Mouse (Mus musculus) neural tube, embryonic 14.5 days (tissue): ENCODE measurements around the gene Bbs5. TPM values are rescaled to one million over a fixed set of nuclear protein-coding genes. Genes with fewer than 3 reads are reported as not detected.
"Not testable (repeated sequence)": the region's sequence is repeated elsewhere in the genome, so short reads cannot be mapped to it uniquely, and the experiment has no call there.

Source experiments
- ATAC-seq: fragments of 200-750 bp; cut with Nextera tagmentation; 2 replicates; pipeline ENCODE4 v1.8.0; 2017; ENCODE audit warnings: low read depth, mild to moderate bottlenecking, moderate TSS enrichment, moderate library complexity
- H3K27ac ChIP-seq: fragments of 300-500 bp; sonication (generic); 2 replicates; pipeline ENCODE4 v1.5.1; 2014; ENCODE audit warnings: low read depth, mild to moderate bottlenecking, control low read depth, low read length, moderate library complexity, mixed read lengths
- H3K27me3 ChIP-seq: fragments of 300-500 bp; sonication (generic); 2 replicates; pipeline ENCODE4 v1.6.1; 2014; ENCODE audit warnings: low read length; ENCODE audit not compliant: control insufficient read depth, insufficient read depth
- H3K36me3 ChIP-seq: fragments of 300-500 bp; sonication (generic); 2 replicates; pipeline ENCODE4 v1.6.1; 2014; ENCODE audit warnings: low read length, mixed read lengths; ENCODE audit not compliant: control insufficient read depth, insufficient read depth
- H3K4me1 ChIP-seq: fragments of 300-500 bp; sonication (generic); 2 replicates; pipeline ENCODE4 v1.6.1; 2014; ENCODE audit warnings: low read length; ENCODE audit not compliant: control insufficient read depth, insufficient read depth
- H3K4me2 ChIP-seq: fragments of 300-500 bp; sonication (generic); 2 replicates; pipeline ENCODE4 v1.6.1; 2014; ENCODE audit warnings: mild to moderate bottlenecking, low read depth, low read length, control low read depth
- H3K4me3 ChIP-seq: fragments of 300-500 bp; sonication (generic); 2 replicates; pipeline ENCODE4 v1.5.1; 2014; ENCODE audit warnings: low read depth, low read length, control low read depth, mixed read lengths
- H3K9ac ChIP-seq: fragments of 300-500 bp; sonication (generic); replicated peaks from 2 replicates; pipeline ENCODE4 v1.6.1; 2014; ENCODE audit warnings: low read depth, mild to moderate bottlenecking, control low read depth, low read length, mixed read lengths
- H3K9me3 ChIP-seq: fragments of 300-500 bp; sonication (generic); 2 replicates; pipeline ENCODE4 v1.6.1; 2016; ENCODE audit warnings: low read length; ENCODE audit not compliant: control insufficient read depth
- WGBS: fragments of 180-500 bp; shearing (Covaris S2); extraction: QIAGEN DNeasy Blood & Tissue Kit; methylation state at CpG from one replicate; pipeline ENCODE4 v1.1.7; 2014; 5-methylcytosine and 5-hydroxymethylcytosine counted together
- polyA plus RNA-seq: library from polyadenylated mRNA; unstranded; fragments of >200 nt; fragmentation: Nextera tagmentation; extraction: Ambion mirVana; gene quantifications from 2 replicates; pipeline ENCODE4 v1.2.1, GENCODE M21; 2014

Bbs5 gene
- polyA plus RNA-seq, 1 experiment from 2014 or later: 31.9 TPM

DNA sequence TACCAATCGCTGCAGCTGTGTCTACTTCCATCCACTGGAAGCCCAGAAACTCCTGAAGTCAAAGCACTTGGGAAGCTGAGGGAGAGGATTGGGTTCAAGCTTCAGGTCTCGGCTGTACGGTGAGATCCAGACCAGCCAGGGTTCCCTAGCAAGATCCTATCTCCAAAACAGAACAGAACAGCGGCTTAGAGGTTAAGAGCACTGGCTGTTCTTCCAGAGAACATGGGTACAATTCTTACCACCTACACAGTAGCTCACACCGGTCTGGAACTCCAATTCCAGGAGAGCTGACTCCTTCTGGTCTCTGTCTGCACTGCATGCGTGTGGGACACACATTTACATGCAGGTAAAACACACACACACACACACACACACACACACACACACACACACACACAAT is 17.1 kb upstream of the Bbs5 start:
- Histone ChIP-seq H3K4me2 (no peak overlapping the region), H3K27me3 (no peaks in the 10 kb centered on the region), H3K27ac (no peak overlapping the region), H3K9ac (no peak overlapping the region), H3K9me3 (no peaks in the 10 kb centered on the region), H3K36me3 (no peaks in the 10 kb centered on the region), H3K4me3 (no peak overlapping the region), H3K4me1 (no peaks in the 10 kb centered on the region)
- 92% methylated on average over 6 of the region's 6 CpGs for WGBS
- ATAC-seq: no peak

DNA sequence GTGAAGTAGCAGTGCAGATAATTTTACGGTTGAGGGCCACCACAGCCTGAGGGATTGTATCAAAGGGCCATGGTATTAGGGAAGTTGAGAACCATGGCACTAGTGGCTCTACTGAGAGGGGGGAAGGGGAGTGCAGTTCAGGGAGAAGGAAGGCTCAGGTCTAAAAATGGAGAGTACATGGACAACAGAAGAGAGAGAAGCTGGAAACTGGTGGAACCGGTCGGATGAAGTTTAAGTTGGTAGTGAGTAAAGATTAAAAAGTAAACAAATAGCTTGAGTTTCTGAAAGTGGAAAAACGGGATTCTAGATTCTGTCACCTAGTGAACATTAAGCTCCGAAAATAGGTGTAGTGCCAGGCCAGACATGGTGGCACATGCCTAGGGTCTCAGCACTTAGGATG is 16.2 kb upstream of the Bbs5 start:
- Histone ChIP-seq H3K9ac (no peak overlapping the region), H3K27ac (no peak overlapping the region), H3K27me3 (no peaks in the 10 kb centered on the region), H3K4me2 (no peak overlapping the region), H3K36me3 (no peaks in the 10 kb centered on the region), H3K4me1 (no peaks in the 10 kb centered on the region), H3K4me3 (no peak overlapping the region), H3K9me3 (no peaks in the 10 kb centered on the region)
- 98% methylated on average over 5 of the region's 5 CpGs for WGBS
- ATAC-seq: no peak

DNA sequence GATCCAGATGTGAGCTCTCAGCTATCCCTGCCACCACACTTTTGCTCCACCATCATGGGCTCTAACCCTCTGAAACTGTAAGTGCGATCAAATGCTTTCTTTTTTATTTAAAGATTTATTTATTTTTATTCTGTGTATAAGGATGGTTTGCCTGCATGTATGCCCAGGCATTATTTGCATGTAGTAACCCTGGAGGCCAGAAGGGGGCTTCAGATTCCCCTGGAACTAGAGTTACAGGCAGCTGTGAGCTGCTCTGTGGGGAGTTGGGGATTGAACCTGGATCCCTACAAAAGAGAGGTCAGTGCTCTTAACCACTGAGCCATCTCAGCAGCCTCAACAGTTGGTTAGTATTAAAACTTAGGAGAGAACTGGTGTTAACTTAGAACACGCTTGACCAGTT is 15.5 kb upstream of the Bbs5 start:
- 91% methylated on average over 2 of the region's 2 CpGs for WGBS
- no peaks in the 10 kb centered on the region for H3K9me3 ChIP-seq
- no peak for ATAC-seq
- H3K4me2 ChIP-seq: no peak overlapping the region
- H3K27ac ChIP-seq: no peak overlapping the region
- H3K9ac ChIP-seq: no peak overlapping the region
- no peaks in the 10 kb centered on the region for H3K27me3 ChIP-seq
- H3K36me3 ChIP-seq: no peaks in the 10 kb centered on the region
- H3K4me1 ChIP-seq: no peaks in the 10 kb centered on the region
- no peak overlapping the region for H3K4me3 ChIP-seq

DNA sequence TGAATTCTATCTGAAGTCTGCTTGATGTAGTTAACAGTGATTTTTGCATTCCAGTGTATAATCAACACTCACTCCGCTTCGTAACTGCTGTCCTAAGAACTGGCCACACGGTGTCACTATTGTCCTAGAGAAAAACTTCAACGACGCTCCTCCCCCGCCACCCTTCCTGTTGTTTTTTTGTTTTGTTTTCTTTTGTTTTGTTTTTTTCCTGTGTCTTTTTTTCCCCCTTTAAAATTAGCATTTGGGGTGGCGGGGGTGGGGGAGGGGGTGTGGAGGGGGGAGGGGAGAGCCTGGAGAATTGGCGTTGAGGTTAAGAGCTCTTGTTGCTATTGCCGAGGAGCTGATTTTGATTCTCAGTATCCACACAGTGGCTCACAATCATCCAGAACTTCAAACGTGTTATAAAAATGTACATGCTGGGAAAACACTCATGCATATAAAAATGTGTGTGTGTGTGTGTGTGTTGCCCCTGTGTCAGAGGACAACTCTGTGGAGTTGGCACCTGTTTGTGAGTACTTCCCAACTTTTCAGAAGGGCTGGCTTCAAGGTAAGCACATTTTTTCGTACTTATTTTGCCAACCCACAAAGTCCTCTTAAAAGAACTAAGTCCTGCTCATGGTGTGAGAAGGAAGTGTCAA is 11.8 kb upstream of the Bbs5 start:
- Histone ChIP-seq H3K4me2 (peak overlapping the region; percentile 35), H3K9me3 (no peaks in the 10 kb centered on the region), H3K36me3 (no peaks in the 10 kb centered on the region), H3K27ac (no peak overlapping the region), H3K27me3 (no peaks in the 10 kb centered on the region), H3K9ac (no peak overlapping the region), H3K4me3 (no peak overlapping the region), H3K4me1 (no peaks in the 10 kb centered on the region)
- 10% methylated on average over 11 of the region's 11 CpGs for WGBS
- peak; percentile 57 for ATAC-seq

DNA sequence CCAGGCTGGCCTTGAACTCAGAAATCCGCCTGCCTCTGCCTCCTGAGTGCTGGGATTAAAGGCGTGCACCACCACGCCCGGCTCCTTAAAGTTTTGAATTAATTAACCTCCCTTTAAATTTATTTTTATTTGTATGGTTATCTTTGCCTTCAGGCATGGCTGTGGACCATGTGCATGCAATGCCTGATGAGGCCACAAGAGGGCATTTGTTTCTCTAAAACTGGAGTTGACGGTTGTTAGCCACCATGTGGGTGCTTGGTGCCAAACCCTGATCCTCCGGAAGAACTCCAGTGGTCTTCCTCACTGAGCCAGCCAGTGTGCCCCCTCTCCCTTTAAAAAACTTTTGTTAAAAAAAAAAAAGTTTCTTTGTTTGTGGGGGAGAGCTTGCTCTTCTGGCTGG is 11.2 kb upstream of the Bbs5 start:
- Histone ChIP-seq H3K36me3 (no peaks in the 10 kb centered on the region), H3K27ac (no peak overlapping the region), H3K4me2 (no peak overlapping the region), H3K4me3 (no peak overlapping the region), H3K9ac (no peak overlapping the region), H3K4me1 (no peaks in the 10 kb centered on the region), H3K9me3 (no peaks in the 10 kb centered on the region), H3K27me3 (no peaks in the 10 kb centered on the region)
- no peak for ATAC-seq
- 76% methylated on average over 6 of the region's 6 CpGs for WGBS

DNA sequence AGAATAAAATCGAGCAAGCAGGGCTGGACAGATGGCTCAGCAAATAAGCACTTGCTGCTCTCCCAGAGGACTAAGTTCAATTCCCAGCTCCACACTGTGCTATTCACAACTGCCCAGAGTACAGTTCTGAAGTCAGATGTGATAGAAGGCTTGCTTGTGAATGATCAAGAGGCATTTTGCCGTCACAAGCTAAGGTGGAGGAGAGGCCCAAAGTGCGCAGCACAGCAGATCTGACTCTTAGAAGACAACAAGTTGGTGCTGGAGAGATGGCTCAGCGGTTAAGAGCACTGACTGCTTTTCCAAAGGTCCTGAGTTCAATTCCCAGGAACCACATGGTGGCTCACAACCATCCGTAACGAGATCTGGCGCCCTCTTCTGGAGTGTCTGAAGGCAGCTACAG is 9.0 kb upstream of the Bbs5 start:
- H3K4me1 ChIP-seq: not testable (repeated sequence)
- WGBS: 70% methylated on average over 7 of the region's 7 CpGs

DNA sequence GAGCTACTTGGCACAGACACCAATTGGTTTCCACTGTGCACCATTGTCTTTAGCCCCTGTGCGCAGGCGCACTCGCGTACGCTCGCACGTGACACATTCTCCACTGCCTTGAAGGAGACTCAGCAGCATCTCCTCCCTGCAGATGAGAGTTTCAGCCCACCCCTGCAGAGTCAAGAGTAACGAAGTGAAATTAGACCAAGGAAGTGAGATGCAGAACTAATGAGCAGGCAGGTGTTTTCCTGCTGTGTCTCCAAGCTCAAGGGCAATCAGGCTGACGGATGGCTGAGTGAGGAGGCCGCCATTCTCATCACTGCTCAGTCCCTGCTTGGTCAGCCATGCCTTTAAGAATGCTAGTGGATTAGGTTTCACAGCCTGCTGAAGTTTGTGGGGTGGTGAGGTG is 6.9 kb upstream of the Bbs5 start:
- H3K9ac ChIP-seq: no peak overlapping the region
- H3K4me3 ChIP-seq: no peak overlapping the region
- no peaks in the 10 kb centered on the region for H3K4me1 ChIP-seq
- H3K27me3 ChIP-seq: no peaks in the 10 kb centered on the region
- no peaks in the 10 kb centered on the region for H3K9me3 ChIP-seq
- peak; percentile 56 for ATAC-seq
- H3K4me2 ChIP-seq: no peak overlapping the region
- 54% methylated on average over 10 of the region's 10 CpGs for WGBS
- no peak overlapping the region for H3K27ac ChIP-seq
- H3K36me3 ChIP-seq: no peaks in the 10 kb centered on the region

More for the DNA sequence above, 9.0 kb upstream of the Bbs5 start:
- not testable (repeated sequence) for ATAC-seq, H3K9ac ChIP-seq, H3K4me2 ChIP-seq, H3K27me3 ChIP-seq, H3K4me3 ChIP-seq, H3K27ac ChIP-seq, H3K9me3 ChIP-seq, H3K36me3 ChIP-seq

DNA sequence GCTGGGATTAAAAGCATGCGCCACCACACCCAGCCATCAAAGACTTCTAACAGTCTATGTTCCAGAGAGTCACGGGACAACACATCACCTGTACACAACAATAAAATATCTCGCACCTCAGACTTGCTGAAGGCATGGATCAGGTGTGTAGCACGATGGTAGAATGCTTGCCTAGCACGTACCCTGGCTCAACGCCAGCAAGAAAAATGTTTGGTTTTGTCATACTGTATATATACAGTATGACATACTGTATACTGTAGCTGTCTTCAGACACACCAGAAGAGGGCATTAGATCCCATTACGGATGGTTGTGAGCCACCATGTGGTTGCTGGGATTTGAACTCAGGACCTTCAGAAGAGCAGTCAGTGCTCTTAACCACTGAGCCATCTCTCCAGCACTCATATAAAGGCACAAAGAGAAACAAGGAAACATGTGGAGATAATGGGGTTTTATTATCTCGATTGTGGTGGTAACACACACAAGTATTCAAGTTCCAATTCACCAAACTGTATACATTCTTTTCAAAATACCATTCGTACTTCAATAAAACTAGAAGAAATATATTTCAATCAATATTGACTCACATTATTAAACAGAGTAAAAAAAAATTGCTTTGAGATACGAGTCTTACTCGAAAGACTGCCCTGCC is 1.9 kb upstream of the Bbs5 start:
- 0 out of 2 replicates have a peak, but pooled peaks cover 3% of the 10 kb centered on the region for H3K4me1 ChIP-seq
- no peak for ATAC-seq
- H3K9ac ChIP-seq: no peak overlapping the region
- WGBS: 94% methylated on average over 11 of the region's 11 CpGs
- H3K9me3 ChIP-seq: no peaks in the 10 kb centered on the region
- H3K27ac ChIP-seq: no peak overlapping the region
- no peak overlapping the region for H3K4me2 ChIP-seq
- H3K4me3 ChIP-seq: no peak overlapping the region
- no peaks in the 10 kb centered on the region for H3K27me3 ChIP-seq
- no peaks in the 10 kb centered on the region for H3K36me3 ChIP-seq

DNA sequence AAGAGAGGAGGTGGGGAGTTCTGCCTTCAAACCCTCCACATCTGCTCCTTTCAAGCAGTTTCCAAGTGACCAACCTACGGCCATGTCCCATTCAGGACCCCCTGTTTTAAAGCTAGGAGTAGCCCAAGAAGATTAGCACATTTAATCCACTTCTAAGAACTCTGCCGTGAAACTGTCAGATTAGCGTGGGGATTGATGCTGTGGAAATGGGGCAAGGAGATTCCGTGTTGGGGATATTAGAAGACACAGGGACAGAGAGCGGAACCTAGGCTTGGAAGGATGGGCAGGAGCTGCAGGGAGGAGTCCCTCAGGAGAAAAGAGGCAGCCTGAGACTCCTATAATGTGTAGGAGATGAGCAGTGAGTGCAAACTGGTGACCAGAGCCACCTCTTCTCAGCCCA is 2.7 kb downstream of the Bbs5 start:
- WGBS: 89% methylated on average over 5 of the region's 5 CpGs

More for the DNA sequence above, 2.7 kb downstream of the Bbs5 start:
- no peak overlapping the region for H3K4me2 ChIP-seq
- H3K4me3 ChIP-seq: no peak overlapping the region
- ATAC-seq: no peak
- H3K27ac ChIP-seq: no peak overlapping the region
- H3K4me1 ChIP-seq: 0 out of 2 replicates have a peak, but pooled peaks cover 3% of the 10 kb centered on the region
- 0 out of 2 replicates have a peak, but pooled peaks cover 4% of the 10 kb centered on the region for H3K36me3 ChIP-seq
- H3K27me3 ChIP-seq: no peaks in the 10 kb centered on the region
- H3K9me3 ChIP-seq: no peaks in the 10 kb centered on the region
- H3K9ac ChIP-seq: no peak overlapping the region
